Mouse (Mus musculus): ENCODE measurements around the gene Cmtm3. TPM values are rescaled to one million over a fixed set of nuclear protein-coding genes. Genes with fewer than 3 reads are reported as not detected.
A peak's percentile ranks its signal among the peaks of the same experiment; 100 is the strongest.

Cmtm3 gene
- polyA plus RNA-seq, 1 experiment from 2014 or later, result 23.4 TPM

DNA sequence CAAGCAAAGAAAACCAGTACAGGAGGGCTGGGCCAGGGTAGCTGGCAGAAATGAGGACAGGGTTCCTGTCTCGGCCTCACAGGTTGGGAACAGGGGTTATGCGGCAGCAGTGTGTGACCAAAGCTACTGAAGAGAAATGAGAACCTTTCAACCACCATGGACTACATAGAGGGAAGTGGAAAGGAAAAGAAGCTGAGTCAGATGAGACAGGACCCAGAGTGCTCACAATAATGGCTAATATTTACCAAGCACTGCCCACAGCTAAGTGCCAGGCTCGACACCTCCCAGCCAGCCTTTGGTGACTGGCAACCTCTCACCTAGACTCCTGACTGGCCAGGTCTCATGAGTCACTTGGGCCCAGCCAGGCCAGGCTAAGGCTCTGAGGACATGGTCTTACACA, 44.8 kb downstream of the Cmtm3 start:
- Histone ChIP-seq H3K27me3 (ENCODE audit: control insufficient read depth, insufficient read depth, low read length) (no peaks in the 10 kb centered on the region), H3K36me3 (ENCODE audit: control insufficient read depth, insufficient read depth, low read length) (no peaks in the 10 kb centered on the region), H3K4me1 (ENCODE audit: control insufficient read depth, insufficient read depth, low read length) (no peaks in the 10 kb centered on the region; the same call in 1 of the 2 replicates), H3K9me3 (ENCODE audit: control insufficient read depth, low read length) (no peaks in the 10 kb centered on the region), H3K27ac (ENCODE audit: low read depth, low read length) (no peak overlapping the region), H3K9ac (replicated peaks; ENCODE audit: low read depth, low read length) (no peak overlapping the region), H3K4me2 (ENCODE audit: low read depth, low read length) (no peak overlapping the region), H3K4me3 (ENCODE audit: low read depth, low read length) (no peak overlapping the region)
- WGBS, result 65% methylated on average over 3 of the region's 3 CpGs
- no peak for ATAC-seq (ENCODE audit: low read depth)

DNA sequence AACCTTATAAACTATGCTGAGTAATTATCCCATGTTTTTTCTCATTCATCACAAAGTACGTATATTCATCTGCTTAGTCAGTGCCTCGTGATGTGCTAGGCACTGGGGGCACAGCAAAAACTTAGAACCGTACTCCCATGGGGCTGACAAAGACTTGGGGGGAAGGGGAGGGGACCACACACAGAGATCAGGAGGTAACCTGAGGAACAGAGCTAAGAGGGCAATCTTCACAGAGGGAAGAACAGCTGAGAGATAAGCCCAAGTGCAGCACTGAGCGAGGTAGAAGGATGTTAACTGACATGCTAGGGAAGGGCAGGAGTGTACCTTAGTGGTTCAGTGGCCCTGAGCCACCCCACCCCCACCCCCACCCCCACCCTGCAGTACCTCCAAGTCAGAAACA, 47.5 kb downstream of the Cmtm3 start:
- 19% methylated on average over 4 of the region's 4 CpGs for WGBS
- Histone ChIP-seq H3K9me3 (ENCODE audit: control insufficient read depth, low read length) (no peaks in the 10 kb centered on the region), H3K27ac (ENCODE audit: low read depth, low read length) (no peak overlapping the region), H3K4me2 (ENCODE audit: low read depth, low read length) (no peak overlapping the region), H3K36me3 (ENCODE audit: control insufficient read depth, insufficient read depth, low read length) (no peaks in the 10 kb centered on the region), H3K27me3 (ENCODE audit: control insufficient read depth, insufficient read depth, low read length) (no peaks in the 10 kb centered on the region), H3K4me3 (ENCODE audit: low read depth, low read length) (no peak overlapping the region), H3K4me1 (ENCODE audit: control insufficient read depth, insufficient read depth, low read length) (no peaks in the 10 kb centered on the region; the same call in 1 of the 2 replicates), H3K9ac (replicated peaks; ENCODE audit: low read depth, low read length) (no peak overlapping the region)
- no peak for ATAC-seq (ENCODE audit: low read depth)

DNA sequence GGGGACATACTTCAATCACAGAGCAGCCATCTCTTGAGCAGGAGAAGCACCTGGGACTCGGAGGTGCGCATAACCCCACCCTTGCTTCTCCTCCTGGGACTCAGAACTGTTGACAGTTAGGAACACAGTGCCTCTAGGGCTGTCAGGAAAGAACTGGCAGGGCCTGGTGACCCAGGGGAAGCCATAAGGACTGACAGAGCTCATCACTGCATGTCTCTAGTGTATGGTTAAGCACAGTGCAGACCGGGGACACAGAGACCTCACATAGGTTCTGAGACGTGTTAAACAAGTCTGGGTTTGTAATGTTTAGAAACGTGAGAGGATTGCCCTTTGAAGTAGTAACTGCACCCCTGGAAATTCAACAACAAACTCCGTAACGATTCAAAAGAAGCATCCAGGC, 48.3 kb downstream of the Cmtm3 start:
- Histone ChIP-seq H3K9me3 (ENCODE audit: control insufficient read depth, low read length) (no peaks in the 10 kb centered on the region), H3K4me3 (ENCODE audit: low read depth, low read length) (no peak overlapping the region), H3K4me1 (ENCODE audit: control insufficient read depth, insufficient read depth, low read length) (no peaks in the 10 kb centered on the region; the same call in 1 of the 2 replicates), H3K36me3 (ENCODE audit: control insufficient read depth, insufficient read depth, low read length) (no peaks in the 10 kb centered on the region), H3K27me3 (ENCODE audit: control insufficient read depth, insufficient read depth, low read length) (no peaks in the 10 kb centered on the region), H3K4me2 (ENCODE audit: low read depth, low read length) (no peak overlapping the region), H3K27ac (ENCODE audit: low read depth, low read length) (no peak overlapping the region), H3K9ac (replicated peaks; ENCODE audit: low read depth, low read length) (no peak overlapping the region)
- 67% methylated on average over 7 of the region's 7 CpGs for WGBS
- no peak for ATAC-seq (ENCODE audit: low read depth)

DNA sequence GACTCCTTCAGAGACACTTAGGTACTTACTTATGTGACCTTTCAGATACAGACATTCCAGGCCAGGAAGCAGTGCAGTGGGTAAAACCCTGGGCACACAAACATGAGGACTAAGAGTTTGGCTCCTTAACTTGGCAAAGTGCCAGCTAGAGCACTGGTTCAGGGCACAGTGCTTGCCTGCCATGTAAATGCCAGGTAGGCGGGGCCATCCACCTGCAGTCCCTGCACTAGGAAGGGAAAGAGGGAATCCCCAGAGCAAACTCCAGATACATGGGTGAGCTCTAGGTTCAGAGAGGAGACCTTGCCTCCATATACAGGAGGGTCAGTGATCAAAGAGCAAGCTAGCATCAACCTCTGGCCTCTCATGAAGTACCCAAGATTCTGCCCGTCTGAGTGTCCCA, 48.8 kb downstream of the Cmtm3 start:
- Histone ChIP-seq H3K36me3 (ENCODE audit: control insufficient read depth, insufficient read depth, low read length) (no peaks in the 10 kb centered on the region), H3K9ac (replicated peaks; ENCODE audit: low read depth, low read length) (no peak overlapping the region), H3K9me3 (ENCODE audit: control insufficient read depth, low read length) (no peaks in the 10 kb centered on the region), H3K27me3 (ENCODE audit: control insufficient read depth, insufficient read depth, low read length) (no peaks in the 10 kb centered on the region), H3K4me3 (ENCODE audit: low read depth, low read length) (no peak overlapping the region), H3K4me1 (ENCODE audit: control insufficient read depth, insufficient read depth, low read length) (no peaks in the 10 kb centered on the region), H3K27ac (ENCODE audit: low read depth, low read length) (no peak overlapping the region), H3K4me2 (ENCODE audit: low read depth, low read length) (no peak overlapping the region)
- 87% methylated on average over 2 of the region's 2 CpGs for WGBS
- ATAC-seq (ENCODE audit: low read depth), result peak; percentile 44; the same call in 1 of the 2 replicates

GRCm38 (mm10) chr8:104390245-104390644, 51.0 kb downstream of the Cmtm3 start:
- no peak overlapping the region for H3K9ac ChIP-seq (replicated peaks; ENCODE audit: low read depth, low read length)
- WGBS, result 91% methylated on average over 8 of the region's 8 CpGs
- no peak for ATAC-seq (ENCODE audit: low read depth)
- H3K4me1 ChIP-seq (ENCODE audit: control insufficient read depth, insufficient read depth, low read length), result peaks cover 13% of the 10 kb centered on the region; the same call in 1 of the 2 replicates
- no peaks in the 10 kb centered on the region for H3K9me3 ChIP-seq (ENCODE audit: control insufficient read depth, low read length)
- no peaks in the 10 kb centered on the region for H3K36me3 ChIP-seq (ENCODE audit: control insufficient read depth, insufficient read depth, low read length)
- H3K27me3 ChIP-seq (ENCODE audit: control insufficient read depth, insufficient read depth, low read length), result no peaks in the 10 kb centered on the region
- H3K4me2 ChIP-seq (ENCODE audit: low read depth, low read length), result no peak overlapping the region
- H3K27ac ChIP-seq (ENCODE audit: low read depth, low read length), result no peak overlapping the region
- no peak overlapping the region for H3K4me3 ChIP-seq (ENCODE audit: low read depth, low read length)

DNA sequence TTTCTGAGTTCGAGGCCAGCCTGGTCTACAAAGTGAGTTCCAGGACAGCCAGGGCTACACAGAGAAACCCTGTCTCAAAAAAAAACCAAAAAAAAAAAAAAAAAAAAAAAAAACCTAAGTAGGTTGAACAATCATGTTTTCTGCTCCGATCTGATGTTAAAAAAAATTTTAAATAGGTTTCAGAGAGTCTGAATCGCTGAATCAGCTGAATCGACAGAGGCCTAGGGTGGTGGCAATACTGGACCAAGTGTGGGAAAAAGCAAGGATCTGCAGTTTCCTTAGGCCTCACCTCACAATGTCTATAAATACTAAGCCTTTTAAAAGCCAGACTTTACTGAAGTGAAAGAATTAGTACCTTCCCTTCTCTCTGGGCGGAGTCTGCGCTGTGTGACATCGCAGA, 53.9 kb downstream of the Cmtm3 start:
- H3K9ac ChIP-seq (replicated peaks; ENCODE audit: low read depth, low read length), result no peak overlapping the region

DNA sequence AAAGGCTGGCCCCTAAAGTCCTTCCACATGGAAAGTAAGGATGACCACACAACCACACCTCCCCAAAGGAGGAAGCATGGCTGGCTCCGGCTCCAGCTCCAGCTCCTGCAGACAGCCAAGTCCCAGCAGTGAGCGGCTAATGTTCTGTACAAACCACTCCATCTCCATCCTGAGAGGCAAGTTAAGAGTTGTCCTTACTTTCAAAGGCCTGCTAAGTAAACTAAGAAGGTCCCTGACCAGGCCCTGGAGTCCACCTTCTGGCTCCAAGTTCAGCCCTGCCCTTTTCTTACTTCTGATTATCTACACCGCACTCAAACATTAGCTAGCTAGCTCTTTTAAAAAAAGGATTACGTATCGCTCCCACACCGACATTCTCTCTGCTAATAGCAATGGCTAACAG, 54.6 kb downstream of the Cmtm3 start:
- no peak overlapping the region for H3K4me3 ChIP-seq (ENCODE audit: low read depth, low read length)
- H3K9me3 ChIP-seq (ENCODE audit: control insufficient read depth, low read length), result no peaks in the 10 kb centered on the region
- H3K4me1 ChIP-seq (ENCODE audit: control insufficient read depth, insufficient read depth, low read length), result peaks cover 13% of the 10 kb centered on the region; the same call in 1 of the 2 replicates
- no peak overlapping the region for H3K9ac ChIP-seq (replicated peaks; ENCODE audit: low read depth, low read length)
- H3K36me3 ChIP-seq (ENCODE audit: control insufficient read depth, insufficient read depth, low read length), result no peaks in the 10 kb centered on the region
- peak overlapping the region; percentile 89 for H3K4me2 ChIP-seq (ENCODE audit: low read depth, low read length)
- no peak for ATAC-seq (ENCODE audit: low read depth)
- H3K27ac ChIP-seq (ENCODE audit: low read depth, low read length), result no peak overlapping the region
- 89% methylated on average over 6 of the region's 6 CpGs for WGBS
- H3K27me3 ChIP-seq (ENCODE audit: control insufficient read depth, insufficient read depth, low read length), result no peaks in the 10 kb centered on the region

More for the DNA sequence above, 53.9 kb downstream of the Cmtm3 start:
- Histone ChIP-seq H3K27ac (ENCODE audit: low read depth, low read length) (no peak overlapping the region), H3K36me3 (ENCODE audit: control insufficient read depth, insufficient read depth, low read length) (no peaks in the 10 kb centered on the region), H3K9me3 (ENCODE audit: control insufficient read depth, low read length) (no peaks in the 10 kb centered on the region), H3K4me1 (ENCODE audit: control insufficient read depth, insufficient read depth, low read length) (peaks cover 13% of the 10 kb centered on the region; the same call in 1 of the 2 replicates), H3K4me2 (ENCODE audit: low read depth, low read length) (no peak overlapping the region), H3K27me3 (ENCODE audit: control insufficient read depth, insufficient read depth, low read length) (no peaks in the 10 kb centered on the region), H3K4me3 (ENCODE audit: low read depth, low read length) (no peak overlapping the region)
- whole genome bisulfite sequencing, result 97% methylated on average over 6 of the region's 7 CpGs
- ATAC-seq (ENCODE audit: low read depth), result no peak

- H3K9ac ChIP-seq (replicated peaks; ENCODE audit: low read depth, low read length), result peak overlapping the region; percentile 91
- H3K9me3 ChIP-seq (ENCODE audit: control insufficient read depth, low read length), result no peaks in the 10 kb centered on the region
- H3K4me3 ChIP-seq (ENCODE audit: low read depth, low read length), result peak overlapping the region; percentile 85
These were observed 55.8 kb downstream of the Cmtm3 start for GRCm38 (mm10) chr8:104394801-104395702.

DNA sequence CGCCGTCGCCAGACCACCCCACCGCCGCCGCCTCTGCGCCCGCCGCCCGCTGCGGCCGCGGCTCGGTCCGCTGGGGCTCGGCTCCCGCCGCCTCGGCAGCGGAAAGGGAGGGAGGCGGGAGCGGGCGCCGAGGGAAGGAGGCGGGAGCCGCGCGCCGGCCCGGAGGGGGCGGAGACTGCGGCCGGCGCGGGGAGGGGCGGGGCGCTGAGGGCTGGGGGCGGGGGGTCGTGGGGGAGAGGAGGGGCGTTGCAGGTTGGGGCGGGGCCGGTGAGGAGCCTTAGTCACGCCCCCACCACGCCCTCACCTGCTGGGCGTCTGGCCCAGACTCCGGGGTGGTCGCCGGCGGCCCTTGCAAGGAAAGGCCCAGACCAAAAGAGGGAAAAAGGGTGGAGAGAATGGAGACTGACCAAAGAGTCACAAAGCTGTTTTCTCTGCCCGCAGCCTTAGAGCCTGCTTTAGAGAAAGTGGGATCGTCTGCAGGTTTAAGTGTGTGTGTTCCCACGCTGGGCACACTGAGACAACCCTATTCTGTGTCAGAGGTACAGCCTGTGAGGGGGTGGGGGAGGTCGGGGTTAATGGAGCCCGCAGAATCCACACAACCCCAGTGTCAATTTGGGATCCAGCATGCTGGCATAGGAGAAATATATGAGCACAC, 56.6 kb downstream of the Cmtm3 start, which contains the start of gene Cmtm4:
TSS of gene Cmtm4 (minus strand) at position 105 of the 655 bp plus-strand sequence.
- WGBS, result 4% methylated on average over 14 of the region's 54 CpGs
- peak; percentile 84 for ATAC-seq (ENCODE audit: low read depth)

More at GRCm38 (mm10) chr8:104394801-104395702, 55.8 kb downstream of the Cmtm3 start:
- peaks cover 13% of the 10 kb centered on the region; the same call in 1 of the 2 replicates for H3K4me1 ChIP-seq (ENCODE audit: control insufficient read depth, insufficient read depth, low read length)
- ATAC-seq (ENCODE audit: low read depth), result peak; percentile 76
- no peaks in the 10 kb centered on the region for H3K27me3 ChIP-seq (ENCODE audit: control insufficient read depth, insufficient read depth, low read length)
- H3K36me3 ChIP-seq (ENCODE audit: control insufficient read depth, insufficient read depth, low read length), result no peaks in the 10 kb centered on the region
- H3K4me2 ChIP-seq (ENCODE audit: low read depth, low read length), result peak overlapping the region; percentile 89
- WGBS, result under 1% methylated on average over 65 of the region's 82 CpGs
- H3K27ac ChIP-seq (ENCODE audit: low read depth, low read length), result peak overlapping the region; percentile 81

More for the DNA sequence above, 56.6 kb downstream of the Cmtm3 start, which contains the start of gene Cmtm4:
- H3K36me3 ChIP-seq (ENCODE audit: control insufficient read depth, insufficient read depth, low read length), result no peaks in the 10 kb centered on the region
- peaks cover 13% of the 10 kb centered on the region; the same call in 1 of the 2 replicates for H3K4me1 ChIP-seq (ENCODE audit: control insufficient read depth, insufficient read depth, low read length)
- H3K9me3 ChIP-seq (ENCODE audit: control insufficient read depth, low read length), result no peaks in the 10 kb centered on the region
- H3K27ac ChIP-seq (ENCODE audit: low read depth, low read length), result peak within 1 kb of the TSS; percentile 81
- H3K4me3 ChIP-seq (ENCODE audit: low read depth, low read length), result peak within 1 kb of the TSS; percentile 85
- peak within 1 kb of the TSS; percentile 89 for H3K4me2 ChIP-seq (ENCODE audit: low read depth, low read length)
- H3K27me3 ChIP-seq (ENCODE audit: control insufficient read depth, insufficient read depth, low read length), result no peaks in the 10 kb centered on the region
- H3K9ac ChIP-seq (replicated peaks; ENCODE audit: low read depth, low read length), result peak within 1 kb of the TSS; percentile 91

All from neural tube, embryonic 14.5 days (tissue).